Mouse (Mus musculus): ENCODE data around the gene Plppr1. TPM values are rescaled to one million over a fixed set of nuclear protein-coding genes. Genes with fewer than 3 reads are reported as not detected.

The Plppr1 gene
- polyA plus RNA-seq, 1 experiment = 0.51 TPM

DNA sequence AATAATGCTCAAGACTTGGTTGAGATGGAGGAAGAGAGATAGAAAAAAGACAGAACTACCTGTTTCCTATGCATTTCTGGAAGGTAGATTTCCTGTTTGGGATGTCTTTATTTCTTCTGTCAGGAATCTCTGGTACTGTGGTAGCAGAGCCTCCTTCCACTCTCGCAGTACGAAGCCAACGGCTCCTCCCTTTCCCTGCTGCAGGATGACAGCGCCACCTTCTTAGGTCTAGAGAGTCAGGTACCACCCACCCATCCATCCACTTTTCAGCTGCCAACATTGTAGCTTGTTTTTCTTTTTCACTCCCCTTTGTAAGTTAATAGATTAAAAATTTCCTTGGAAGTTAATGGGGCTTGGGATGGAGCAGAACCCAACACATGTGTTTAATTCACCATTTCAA lies 48.8 kb downstream of the Plppr1 start:
- Histone ChIP-seq H3K4me1 (ENCODE audit: control insufficient read depth, insufficient read depth, low read length) (no peaks in the 10 kb centered on the region), H3K4me3 (ENCODE audit: insufficient read depth, low read length) (no peak overlapping the region)
- no peak for TF ChIP-seq CTCF (IDR thresholded peaks at IDR 0.05; ENCODE audit: borderline replicate concordance, insufficient read depth, low read length)
- no peak for TF ChIP-seq POLR2A (IDR thresholded peaks at IDR 0.05; ENCODE audit: low read depth, low read length)

DNA sequence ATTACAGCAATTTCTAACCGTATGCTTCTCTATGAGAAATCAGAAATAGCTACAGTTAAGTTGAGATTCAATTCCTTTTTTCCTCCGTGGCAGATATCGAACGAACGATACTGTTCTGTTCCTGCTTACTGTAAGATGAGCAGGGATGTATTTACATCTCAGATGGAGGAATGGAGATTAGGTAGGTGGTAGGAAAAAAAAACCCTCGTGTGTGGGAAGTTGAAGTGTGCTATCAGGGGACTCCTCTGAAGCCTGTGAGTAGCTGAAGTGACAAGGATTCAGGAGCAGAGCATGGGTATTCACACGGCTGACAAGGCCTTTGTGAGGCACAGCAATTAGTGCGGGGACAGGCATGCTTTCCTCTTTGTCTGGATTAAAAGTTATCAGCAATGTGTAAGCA lies 49.3 kb downstream of the Plppr1 start:
- TF ChIP-seq POLR2A (IDR thresholded peaks at IDR 0.05; ENCODE audit: low read depth, low read length) = no peak
- TF ChIP-seq CTCF (IDR thresholded peaks at IDR 0.05; ENCODE audit: borderline replicate concordance, insufficient read depth, low read length) = no peak
- H3K4me1 ChIP-seq (ENCODE audit: control insufficient read depth, insufficient read depth, low read length) = no peaks in the 10 kb centered on the region
- no peak overlapping the region for H3K4me3 ChIP-seq (ENCODE audit: insufficient read depth, low read length)
- no peak overlapping the region for H3K27ac ChIP-seq (ENCODE audit: insufficient read depth, low read length)

More for the DNA sequence above, 48.8 kb downstream of the Plppr1 start:
- H3K27ac ChIP-seq (ENCODE audit: insufficient read depth, low read length) = no peak overlapping the region

DNA sequence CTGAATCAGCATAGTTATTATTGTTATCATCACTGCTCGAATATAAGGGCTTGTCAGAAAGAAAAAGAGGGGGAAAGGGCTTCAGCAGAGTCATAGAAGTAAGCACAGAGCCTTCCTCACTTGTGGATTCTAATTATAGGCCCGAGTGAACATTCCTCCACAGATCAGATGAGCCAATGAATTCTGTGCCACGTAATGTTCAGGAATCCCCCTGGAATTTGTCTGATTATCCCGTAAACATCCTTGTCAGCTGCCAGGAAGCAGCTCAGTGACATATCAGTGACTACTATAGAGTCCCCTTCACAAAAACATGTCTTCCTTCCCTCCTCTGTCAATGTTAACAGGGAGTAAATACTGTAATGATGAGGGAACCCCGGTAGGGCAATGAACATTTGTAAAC lies 50.9 kb downstream of the Plppr1 start:
- no peaks in the 10 kb centered on the region for H3K4me1 ChIP-seq (ENCODE audit: control insufficient read depth, insufficient read depth, low read length)
- H3K4me3 ChIP-seq (ENCODE audit: insufficient read depth, low read length) = no peak overlapping the region
- TF ChIP-seq POLR2A (IDR thresholded peaks at IDR 0.05; ENCODE audit: low read depth, low read length) = no peak
- TF ChIP-seq CTCF (IDR thresholded peaks at IDR 0.05; ENCODE audit: borderline replicate concordance, insufficient read depth, low read length) = no peak
- H3K27ac ChIP-seq (ENCODE audit: insufficient read depth, low read length) = no peak overlapping the region

DNA sequence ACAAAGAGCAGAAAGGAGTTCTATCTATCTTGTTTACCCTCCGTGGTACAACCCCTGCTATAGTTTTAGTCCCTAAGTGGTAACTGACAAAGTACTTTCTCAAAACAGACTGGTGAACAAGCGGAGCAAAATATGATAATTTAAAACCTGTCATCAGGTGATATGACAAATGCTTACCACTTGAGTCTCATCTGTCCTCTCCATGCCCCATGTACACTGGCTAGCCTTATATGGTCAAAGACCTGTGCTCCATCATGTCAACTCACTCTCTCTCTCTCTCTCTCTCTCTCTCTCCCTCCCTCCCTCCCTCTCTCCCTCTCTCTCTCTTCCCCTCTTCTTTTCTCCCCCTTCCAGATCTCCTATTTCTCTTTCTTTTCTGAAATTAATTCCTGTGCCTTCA lies 59.8 kb downstream of the Plppr1 start:
- H3K4me1 ChIP-seq (ENCODE audit: control insufficient read depth, insufficient read depth, low read length) = no peaks in the 10 kb centered on the region
- TF ChIP-seq CTCF (IDR thresholded peaks at IDR 0.05; ENCODE audit: borderline replicate concordance, insufficient read depth, low read length) (no peak), POLR2A (IDR thresholded peaks at IDR 0.05; ENCODE audit: low read depth, low read length) (no peak)
- H3K4me3 ChIP-seq (ENCODE audit: insufficient read depth, low read length) = no peak overlapping the region
- no peak overlapping the region for H3K27ac ChIP-seq (ENCODE audit: insufficient read depth, low read length)

DNA sequence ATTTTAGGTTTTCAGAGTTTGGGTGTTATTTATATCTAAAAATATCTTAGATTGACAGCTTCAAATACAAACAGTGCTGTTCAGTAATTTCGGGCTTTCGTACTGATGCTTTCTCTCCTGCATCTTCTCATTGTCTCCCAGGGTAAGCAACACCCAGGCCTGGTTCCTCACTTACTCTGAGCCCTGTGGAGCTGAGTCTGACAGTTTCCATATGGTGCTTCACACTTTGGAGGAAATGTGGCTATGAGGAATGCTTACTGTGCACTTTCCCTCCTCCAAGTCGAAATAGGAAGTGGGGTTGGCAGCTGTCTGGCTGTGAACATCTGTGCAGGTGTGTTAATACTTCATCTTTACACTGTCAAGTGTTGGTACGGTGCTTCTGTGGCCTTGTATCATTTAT lies 85.7 kb downstream of the Plppr1 start:
- Histone ChIP-seq H3K27ac (ENCODE audit: insufficient read depth, low read length) (no peak overlapping the region), H3K4me3 (ENCODE audit: insufficient read depth, low read length) (no peak overlapping the region), H3K4me1 (ENCODE audit: control insufficient read depth, insufficient read depth, low read length) (no peaks in the 10 kb centered on the region)
- TF ChIP-seq POLR2A (IDR thresholded peaks at IDR 0.05; ENCODE audit: low read depth, low read length) (no peak), CTCF (IDR thresholded peaks at IDR 0.05; ENCODE audit: borderline replicate concordance, insufficient read depth, low read length) (no peak)

DNA sequence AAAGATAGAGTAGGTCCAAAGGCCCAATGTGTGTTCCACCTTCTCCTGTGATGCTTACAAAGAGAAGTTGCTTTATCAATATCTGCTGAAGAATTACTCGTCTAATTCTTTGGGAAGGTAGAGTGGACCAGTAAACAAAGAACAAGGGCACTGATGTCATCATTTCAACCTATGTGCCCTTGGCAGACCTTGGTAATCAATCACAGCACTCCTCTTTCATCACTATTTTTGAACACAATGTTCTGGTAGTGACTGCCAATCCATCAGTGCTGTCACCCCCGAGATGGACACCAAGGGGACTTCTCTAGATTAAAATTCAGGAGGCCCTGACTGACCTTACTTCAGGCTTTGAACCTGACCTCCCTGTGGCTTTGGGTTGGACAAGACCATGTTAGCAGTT lies 89.7 kb downstream of the Plppr1 start:
- H3K4me1 ChIP-seq (ENCODE audit: control insufficient read depth, insufficient read depth, low read length) = no peaks in the 10 kb centered on the region
- no peak overlapping the region for H3K27ac ChIP-seq (ENCODE audit: insufficient read depth, low read length)
- H3K4me3 ChIP-seq (ENCODE audit: insufficient read depth, low read length) = no peak overlapping the region
- TF ChIP-seq CTCF (IDR thresholded peaks at IDR 0.05; ENCODE audit: borderline replicate concordance, insufficient read depth, low read length) (no peak), POLR2A (IDR thresholded peaks at IDR 0.05; ENCODE audit: low read depth, low read length) (no peak)

DNA sequence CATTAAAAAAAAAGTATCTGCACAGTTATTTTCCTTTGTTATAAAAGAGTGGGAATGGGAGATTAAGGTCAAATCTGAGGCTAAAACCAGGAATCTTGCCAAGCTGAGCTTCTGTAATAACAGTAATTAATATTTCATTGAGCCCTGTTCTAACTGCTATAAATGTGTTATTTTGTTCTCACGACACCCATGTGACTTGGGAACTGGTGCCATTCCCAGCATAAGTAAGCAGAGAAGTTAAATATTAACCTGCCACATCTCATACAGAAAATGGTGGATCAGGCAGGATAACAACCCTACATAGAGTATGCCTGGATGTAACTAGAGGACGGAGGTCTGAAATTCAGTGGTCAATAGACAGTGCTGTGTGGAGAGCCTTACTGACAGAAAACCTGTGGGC lies 90.2 kb downstream of the Plppr1 start:
- no peaks in the 10 kb centered on the region for H3K4me1 ChIP-seq (ENCODE audit: control insufficient read depth, insufficient read depth, low read length)
- TF ChIP-seq CTCF (IDR thresholded peaks at IDR 0.05; ENCODE audit: borderline replicate concordance, insufficient read depth, low read length) (no peak), POLR2A (IDR thresholded peaks at IDR 0.05; ENCODE audit: low read depth, low read length) (no peak)
- H3K27ac ChIP-seq (ENCODE audit: insufficient read depth, low read length) = no peak overlapping the region
- H3K4me3 ChIP-seq (ENCODE audit: insufficient read depth, low read length) = no peak overlapping the region

DNA sequence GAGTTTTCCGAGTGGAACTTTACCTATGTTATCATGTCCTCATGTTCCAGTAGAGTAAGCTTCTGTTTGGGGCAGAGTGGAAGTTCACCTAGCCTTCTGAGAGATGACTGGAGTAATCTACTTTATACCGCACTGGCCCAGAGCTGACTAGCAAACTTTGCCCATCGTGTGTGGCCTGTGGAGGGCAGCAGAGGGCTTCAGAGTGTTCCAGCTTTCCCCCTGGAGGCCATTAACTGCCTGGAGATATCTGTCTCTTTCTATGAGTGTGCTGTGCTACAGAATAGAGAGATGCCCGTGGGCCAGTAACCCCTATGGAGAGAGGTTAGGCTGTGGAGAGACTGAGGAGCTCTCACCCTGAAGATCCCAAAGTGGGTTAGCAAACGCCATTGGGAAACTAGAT lies 94.8 kb downstream of the Plppr1 start:
- H3K4me1 ChIP-seq (ENCODE audit: control insufficient read depth, insufficient read depth, low read length) = no peaks in the 10 kb centered on the region
- no peak overlapping the region for H3K27ac ChIP-seq (ENCODE audit: insufficient read depth, low read length)
- no peak overlapping the region for H3K4me3 ChIP-seq (ENCODE audit: insufficient read depth, low read length)
- TF ChIP-seq POLR2A (IDR thresholded peaks at IDR 0.05; ENCODE audit: low read depth, low read length) = no peak
- peak; percentile 72; the same call in 1 of the 2 replicates for TF ChIP-seq CTCF (IDR thresholded peaks at IDR 0.05; ENCODE audit: borderline replicate concordance, insufficient read depth, low read length)

DNA sequence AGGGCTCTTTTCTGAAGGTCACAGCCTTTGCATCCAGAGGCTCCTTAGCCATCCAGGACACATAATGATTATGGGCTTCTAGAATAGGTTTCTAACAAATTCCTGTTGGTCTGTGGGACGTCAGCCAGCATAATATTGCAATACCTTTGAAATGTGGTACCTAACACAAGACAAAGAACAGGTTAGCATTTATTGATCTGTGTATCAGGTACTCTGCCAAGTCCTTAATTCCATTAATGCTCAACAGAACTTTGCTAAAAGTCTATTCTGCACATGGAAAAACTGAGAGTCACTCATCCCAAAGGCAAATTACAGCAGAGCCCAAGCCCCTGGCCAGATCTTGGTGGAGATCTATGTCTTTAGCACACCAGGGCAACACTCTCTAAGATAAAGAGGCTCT lies 97.7 kb downstream of the Plppr1 start:
- H3K27ac ChIP-seq (ENCODE audit: insufficient read depth, low read length) = no peak overlapping the region
- no peak overlapping the region for H3K4me3 ChIP-seq (ENCODE audit: insufficient read depth, low read length)
- no peaks in the 10 kb centered on the region for H3K4me1 ChIP-seq (ENCODE audit: control insufficient read depth, insufficient read depth, low read length)
- TF ChIP-seq POLR2A (IDR thresholded peaks at IDR 0.05; ENCODE audit: low read depth, low read length) (no peak), CTCF (IDR thresholded peaks at IDR 0.05; ENCODE audit: borderline replicate concordance, insufficient read depth, low read length) (no peak)

DNA sequence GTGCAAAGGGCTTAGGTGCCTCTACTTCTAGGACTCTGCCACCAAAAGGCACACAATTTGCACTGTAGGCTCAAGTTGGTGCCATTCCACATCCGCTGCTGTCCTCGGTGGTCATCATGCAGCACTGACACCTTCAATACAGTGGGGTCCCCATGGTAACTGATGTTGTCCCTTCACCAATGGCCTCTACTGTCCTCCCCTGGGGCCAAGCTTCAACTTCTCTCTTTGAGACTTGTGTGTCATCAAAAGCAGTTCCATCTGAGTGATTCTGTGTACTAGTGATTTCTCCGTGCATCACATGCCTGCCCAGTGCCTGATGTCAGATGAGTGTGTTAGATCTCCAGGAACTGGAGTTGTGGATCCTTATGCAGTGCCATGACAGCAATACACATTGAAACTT lies 104.2 kb downstream of the Plppr1 start:
- TF ChIP-seq CTCF (IDR thresholded peaks at IDR 0.05; ENCODE audit: borderline replicate concordance, insufficient read depth, low read length) (no peak), POLR2A (IDR thresholded peaks at IDR 0.05; ENCODE audit: low read depth, low read length) (no peak)
- no peaks in the 10 kb centered on the region for H3K4me1 ChIP-seq (ENCODE audit: control insufficient read depth, insufficient read depth, low read length)
- no peak overlapping the region for H3K27ac ChIP-seq (ENCODE audit: insufficient read depth, low read length)
- no peak overlapping the region for H3K4me3 ChIP-seq (ENCODE audit: insufficient read depth, low read length)

DNA sequence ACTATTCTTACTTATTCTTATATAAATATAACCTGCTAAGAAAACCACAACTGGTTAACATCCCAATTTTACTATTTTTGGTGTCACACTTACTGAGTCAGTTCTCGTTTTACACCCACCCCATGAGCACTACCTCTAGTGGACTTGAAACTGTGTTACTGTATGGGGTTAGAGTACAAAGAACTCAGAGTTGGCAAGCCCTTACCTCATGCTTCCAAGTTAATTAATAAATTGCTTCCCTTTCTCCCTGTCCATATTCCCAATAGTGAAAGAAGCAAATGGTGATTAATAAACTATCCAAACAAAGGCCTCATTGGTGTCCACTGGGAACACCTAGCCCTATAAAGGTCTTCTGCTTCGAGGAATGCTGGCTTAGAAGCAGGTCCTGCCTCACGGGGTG lies 107.3 kb downstream of the Plppr1 start:
- no peak for TF ChIP-seq CTCF (IDR thresholded peaks at IDR 0.05; ENCODE audit: borderline replicate concordance, insufficient read depth, low read length)
- no peak for TF ChIP-seq POLR2A (IDR thresholded peaks at IDR 0.05; ENCODE audit: low read depth, low read length)
- Histone ChIP-seq H3K27ac (ENCODE audit: insufficient read depth, low read length) (no peak overlapping the region), H3K4me1 (ENCODE audit: control insufficient read depth, insufficient read depth, low read length) (no peaks in the 10 kb centered on the region), H3K4me3 (ENCODE audit: insufficient read depth, low read length) (no peak overlapping the region)

All from embryonic fibroblast, embryonic 13.5 days (primary cell).